Mouse (Mus musculus) E14TG2a.4 (cell line): ENCODE data around the gene Sptb.

Source experiments
- CTCF ChIP-seq: conservative IDR thresholded peaks from 2 replicates; pipeline ENCODE4 v1.5.1; 2014; ENCODE audit warnings: low read length
- NANOG ChIP-seq: IDR thresholded peaks from 2 replicates; pipeline ENCODE4 v1.6.1; 2014; ENCODE audit warnings: borderline replicate concordance, low read length, mixed read lengths
- POU5F1 ChIP-seq: IDR thresholded peaks from 2 replicates; pipeline ENCODE4 v1.6.1; 2014; ENCODE audit warnings: low read length, borderline replicate concordance

GRCm38 (mm10) chr12:76585028-76585427, 125.3 kb downstream of the Sptb start:
- TF ChIP-seq CTCF (peak; percentile 35; the same call in 1 of the 2 replicates), NANOG (no peak), POU5F1 (no peak)
